ENCODE assay signal across 20 mouse cellular contexts in genomic region chrX:167328519-167328918, GRCm38 (mm10). TPM values are rescaled to one million over a fixed set of nuclear protein-coding genes. Genes with fewer than 3 reads are reported as not detected.
DNase-seq lines count a peak whose midpoint lies in the region; ATAC-seq and TF ChIP-seq lines count a peak whose summit lies in the region.
"Had no signal": no experiment of that assay in that cellular context is flagged by ENCODE, and none has a peak within 500 bp of the region (broad histone marks: within the 10 kb centered on the region; RNA-seq: fewer than 3 reads in every experiment).

No protein-coding gene starts in this region.

- TF ChIP-seq POLR2A in bone marrow, adult 2 months (IDR thresholded peaks at IDR 0.05; ENCODE audit: borderline replicate concordance, control insufficient read depth, low read depth, low read length), result no peak

- 69% methylated on average over 3 of the region's 3 CpGs for WGBS in bone marrow, adult 2 months
- 89% methylated on average over 3 of the region's 3 CpGs for WGBS in forebrain, embryonic 15.5 days

- H3K27me3 ChIP-seq in splenic B cell, adult 2 months (ENCODE audit: control insufficient read depth, insufficient read depth, low read length, poor library complexity, severe bottlenecking), result no peaks in the 10 kb centered on the region
- H3K27me3 ChIP-seq in forebrain, embryonic 15.5 days, result no peaks in the 10 kb centered on the region
- H3K27me3 ChIP-seq: liver, embryonic 15.5 days had no signal

- no peaks in the 10 kb centered on the region; the same call in 1 of the 2 replicates for H3K4me1 ChIP-seq in bone marrow, adult 2 months (ENCODE audit: control insufficient read depth, insufficient read depth, low read length)
- no peaks in the 10 kb centered on the region for H3K4me1 ChIP-seq in forebrain, embryonic 15.5 days
- H3K4me1 ChIP-seq: forebrain, embryonic 10.5 days; hindbrain, embryonic 12.5 days; kidney, embryonic 15.5 days; limb, embryonic 15.5 days; liver, embryonic 15.5 days; midbrain, embryonic 13.5 days had no signal

- no peak for ATAC-seq in forebrain, embryonic 15.5 days (replicated peaks)
- ATAC-seq: midbrain, embryonic 13.5 days; Patski had no signal

- H3K9me3 ChIP-seq in forebrain, embryonic 15.5 days, result no peaks in the 10 kb centered on the region
- H3K9me3 ChIP-seq: forebrain, embryonic 10.5 days; G1E; hindbrain, embryonic 12.5 days; kidney, embryonic 15.5 days; limb, embryonic 15.5 days; liver, embryonic 15.5 days; midbrain, embryonic 13.5 days had no signal

- H3K4me2 ChIP-seq in forebrain, embryonic 15.5 days (replicated peaks), result no peak overlapping the region
- H3K4me2 ChIP-seq: hindbrain, embryonic 12.5 days; kidney, embryonic 15.5 days; limb, embryonic 15.5 days; liver, embryonic 15.5 days; midbrain, embryonic 13.5 days had no signal

- DNase-seq in layer of hippocampus, adult 2 months (ENCODE audit: low spot score in 2 of 2), result no peak
- DNase-seq in layer of hippocampus, adult 9-10 months (ENCODE audit: low spot score), result no peak
- DNase-seq in induced T-regulatory cell, adult 2 months (ENCODE audit: low read depth), result peak; percentile 4
- DNase-seq in splenic B cell, adult 2 months (ENCODE audit: low read depth, low spot score), result peak; percentile 64
- no peak for DNase-seq in thymus, postnatal 4 days
- DNase-seq: cerebellum, adult 2 months; forebrain, postnatal 0 days; kidney, adult 11 months; retina, postnatal 1 day; thymus, postnatal 36 days had no signal

- no peak overlapping the region for H3K4me3 ChIP-seq in layer of hippocampus, adult 2 months
- H3K4me3 ChIP-seq in bone marrow, adult 2 months (replicated peaks; ENCODE audit: control insufficient read depth, low read depth, low read length), result no peak overlapping the region
- no peak overlapping the region for H3K4me3 ChIP-seq in forebrain, embryonic 15.5 days
- H3K4me3 ChIP-seq: forebrain, embryonic 10.5 days; hindbrain, embryonic 12.5 days; kidney, embryonic 15.5 days; limb, embryonic 15.5 days; liver, embryonic 15.5 days; midbrain, embryonic 13.5 days had no signal

- no peak overlapping the region for H3K9ac ChIP-seq in forebrain, embryonic 15.5 days (replicated peaks)
- H3K9ac ChIP-seq: forebrain, postnatal 0 days; hindbrain, embryonic 12.5 days; kidney, embryonic 15.5 days; limb, embryonic 15.5 days; liver, embryonic 15.5 days; midbrain, embryonic 13.5 days had no signal

- peak overlapping the region; percentile 78 for H3K27ac ChIP-seq in layer of hippocampus, adult 2 months
- 0 out of 2 replicates have a peak overlapping the region, but pooled peaks have one; percentile 51 for H3K27ac ChIP-seq in bone marrow, adult 2 months (ENCODE audit: control insufficient read depth, insufficient read depth, low read depth, low read length, poor library complexity)
- no peak overlapping the region for H3K27ac ChIP-seq in forebrain, embryonic 15.5 days (replicated peaks)
- H3K27ac ChIP-seq: forebrain, embryonic 10.5 days; hindbrain, embryonic 12.5 days; kidney, embryonic 15.5 days; limb, embryonic 15.5 days; liver, embryonic 15.5 days; midbrain, embryonic 13.5 days had no signal

- H3K36me3 ChIP-seq in splenic B cell, adult 2 months (ENCODE audit: control insufficient read depth, insufficient read depth, low read length, poor library complexity, severe bottlenecking), result no peaks in the 10 kb centered on the region
- H3K36me3 ChIP-seq in forebrain, embryonic 15.5 days, result no peaks in the 10 kb centered on the region
- H3K36me3 ChIP-seq: forebrain, embryonic 10.5 days; G1E; hindbrain, embryonic 12.5 days; kidney, embryonic 15.5 days; limb, embryonic 15.5 days; liver, embryonic 15.5 days; midbrain, embryonic 13.5 days had no signal

- TF ChIP-seq CTCF in layer of hippocampus, adult 2 months (conservative IDR thresholded peaks at IDR 0.05), result no peak
- no peak for TF ChIP-seq CTCF in bone marrow, adult 2 months (IDR thresholded peaks at IDR 0.05; ENCODE audit: control insufficient read depth, insufficient read depth, low read length)

RNA-seq across cellular contexts. Expression of gene Tlr7, which starts 1.8 kb away (rescaled TPM):
- 1 to 10 TPM; 2.5 to 2.7 TPM for total RNA-seq in layer of hippocampus, adult 2 months (2021)
- polyA plus RNA-seq in bone marrow, adult 2 months (2011; ENCODE audit: insufficient read depth, insufficient read length, low replicate concordance, missing spikeins), result 2.9 and 5.7 TPM in 2 replicates
- polyA plus RNA-seq in forebrain, embryonic 15.5 days (2015; fragmentation: Nextera tagmentation; extraction: Ambion mirVana), result 0.31 and 0.53 TPM in 2 replicates
- total RNA-seq: G1E had no signal
- polyA plus RNA-seq: G1E, Patski had no signal

RNA-seq across cellular contexts. Expression of gene Prps2, which starts 54.0 kb away (rescaled TPM):
- 10 to 100 TPM; 22.4 to 24.7 TPM for total RNA-seq in layer of hippocampus, adult 2 months (2021)
- 3.9 and 9.6 TPM in 2 replicates for polyA plus RNA-seq in bone marrow, adult 2 months (2011; ENCODE audit: insufficient read depth, insufficient read length, low replicate concordance, missing spikeins)
- 12.0 and 12.2 TPM in 2 replicates for polyA plus RNA-seq in forebrain, embryonic 15.5 days (2015; fragmentation: Nextera tagmentation; extraction: Ambion mirVana)

Comparison
In these comparisons a context has a peak if more than half of its experiments do, and no peak if none do; other contexts are left out.
1. DNase-seq: peak in induced T-regulatory cell, adult 2 months (single experiment) and splenic B cell, adult 2 months (single experiment); none in layer of hippocampus, adult 2 months (0 of 2), layer of hippocampus, adult 9-10 months (single experiment) and thymus, postnatal 4 days (single experiment).